Comparison of ENCODE assay signal across 11 mouse cellular contexts in genomic region chr2:31124694-31125093, GRCm38 (mm10). TPM values are rescaled to one million over a fixed set of nuclear protein-coding genes. Genes with fewer than 3 reads are reported as not detected.
DNase-seq lines count a peak whose midpoint lies in the region; ATAC-seq and TF ChIP-seq lines count a peak whose summit lies in the region.
"Had no signal": no experiment of that assay in that cellular context is flagged by ENCODE, and none has a peak within 500 bp of the region (broad histone marks: within the 10 kb centered on the region; RNA-seq: fewer than 3 reads in every experiment).

No protein-coding gene starts in this region.

- H3K4me2 ChIP-seq in heart, embryonic 13.5 days, result no peak overlapping the region
- H3K4me2 ChIP-seq in lung, postnatal 0 days (replicated peaks; ENCODE audit: low read depth, low read length), result no peak overlapping the region
- no peak overlapping the region for H3K4me2 ChIP-seq in heart, embryonic 16.5 days (ENCODE audit: low read depth, low read length)
- no peak overlapping the region for H3K4me2 ChIP-seq in stomach, embryonic 14.5 days (replicated peaks; ENCODE audit: low read depth, low read length)
- H3K4me2 ChIP-seq: embryonic facial prominence, embryonic 12.5 days had no signal

- H3K4me3 ChIP-seq in heart, embryonic 13.5 days, result no peak overlapping the region
- H3K4me3 ChIP-seq in lung, postnatal 0 days (ENCODE audit: low read depth, low read length), result no peak overlapping the region
- H3K4me3 ChIP-seq in heart, embryonic 16.5 days (ENCODE audit: low read length), result no peak overlapping the region
- H3K4me3 ChIP-seq in stomach, embryonic 14.5 days (ENCODE audit: low read depth, low read length), result no peak overlapping the region
- H3K4me3 ChIP-seq: embryonic facial prominence, embryonic 12.5 days had no signal

- no peaks in the 10 kb centered on the region for H3K36me3 ChIP-seq in heart, embryonic 13.5 days
- H3K36me3 ChIP-seq in lung, postnatal 0 days (ENCODE audit: insufficient read depth, low read length), result no peaks in the 10 kb centered on the region
- no peaks in the 10 kb centered on the region for H3K36me3 ChIP-seq in heart, embryonic 16.5 days (ENCODE audit: control insufficient read depth, insufficient read depth)
- H3K36me3 ChIP-seq in stomach, embryonic 14.5 days (ENCODE audit: control insufficient read depth, insufficient read depth, low read length), result no peaks in the 10 kb centered on the region
- H3K36me3 ChIP-seq: embryonic facial prominence, embryonic 12.5 days had no signal

- ATAC-seq in heart, embryonic 13.5 days (ENCODE audit: extremely low read depth, insufficient number of reproducible peaks, low FRiP score, low TSS enrichment), result no peak
- peak; percentile 55 for ATAC-seq in lung, postnatal 0 days
- ATAC-seq in heart, embryonic 16.5 days (replicated peaks; ENCODE audit: extremely low read depth, insufficient read depth, low FRiP score), result peak; percentile 49; the same call in 1 of the 2 replicates
- ATAC-seq in stomach, embryonic 14.5 days (ENCODE audit: insufficient number of reproducible peaks, insufficient read depth, low FRiP score, low read depth), result no peak

- intact Hi-C loops in heart, postnatal 36 days (cut with DNase I), result no loop called here

- DNase-seq in heart, postnatal 36 days, result no peak
- DNase-seq in lung, postnatal 0 days (ENCODE audit: low spot score), result peak; percentile 43
- DNase-seq in lung, postnatal 14 days, result no peak
- DNase-seq in ovary, postnatal 10 days (ENCODE audit: low spot score), result no peak
- no peak for DNase-seq in adrenal gland, adult 2 months
- DNase-seq: cerebellum, adult 9-10 months; kidney, adult 9 months had no signal

- H3K4me1 ChIP-seq in heart, embryonic 13.5 days, result peaks cover 75% of the 10 kb centered on the region
- peaks cover 14% of the 10 kb centered on the region; the same call in 1 of the 2 replicates for H3K4me1 ChIP-seq in lung, postnatal 0 days (ENCODE audit: insufficient read depth, low read depth, low read length)
- H3K4me1 ChIP-seq in heart, embryonic 16.5 days (ENCODE audit: control insufficient read depth, insufficient read depth, low read length), result peaks cover 41% of the 10 kb centered on the region
- H3K4me1 ChIP-seq in stomach, embryonic 14.5 days (ENCODE audit: control insufficient read depth, insufficient read depth, low read length), result peaks cover 17% of the 10 kb centered on the region

- H3K9me3 ChIP-seq in heart, embryonic 13.5 days, result no peaks in the 10 kb centered on the region
- no peaks in the 10 kb centered on the region for H3K9me3 ChIP-seq in lung, postnatal 0 days (ENCODE audit: low read length)
- no peaks in the 10 kb centered on the region for H3K9me3 ChIP-seq in heart, embryonic 16.5 days (replicated peaks; ENCODE audit: control insufficient read depth, low read length)
- no peaks in the 10 kb centered on the region for H3K9me3 ChIP-seq in stomach, embryonic 14.5 days (ENCODE audit: control insufficient read depth, low read depth, low read length)
- H3K9me3 ChIP-seq: embryonic facial prominence, embryonic 12.5 days had no signal

- H3K27ac ChIP-seq in heart, embryonic 13.5 days (replicated peaks), result peak overlapping the region; percentile 80
- H3K27ac ChIP-seq in lung, postnatal 0 days (ENCODE audit: low read length), result peak overlapping the region; percentile 44; the same call in 1 of the 2 replicates
- H3K27ac ChIP-seq in heart, embryonic 16.5 days (ENCODE audit: low read length), result peak overlapping the region; percentile 84
- H3K27ac ChIP-seq in stomach, embryonic 14.5 days (ENCODE audit: low read length), result peak overlapping the region; percentile 7; the same call in 1 of the 2 replicates
- H3K27ac ChIP-seq: embryonic facial prominence, embryonic 12.5 days had no signal

- TF ChIP-seq CTCF in lung, postnatal 0 days (IDR thresholded peaks at IDR 0.05), result no peak

- no peaks in the 10 kb centered on the region for H3K27me3 ChIP-seq in heart, embryonic 13.5 days (replicated peaks)
- H3K27me3 ChIP-seq in lung, postnatal 0 days (replicated peaks; ENCODE audit: insufficient read depth, low read length), result no peaks in the 10 kb centered on the region
- no peaks in the 10 kb centered on the region for H3K27me3 ChIP-seq in heart, embryonic 16.5 days (ENCODE audit: control insufficient read depth, insufficient read depth, low read length)
- H3K27me3 ChIP-seq in stomach, embryonic 14.5 days (ENCODE audit: control insufficient read depth, insufficient read depth, low read length), result no peaks in the 10 kb centered on the region
- H3K27me3 ChIP-seq: embryonic facial prominence, embryonic 12.5 days had no signal

- H3K9ac ChIP-seq in heart, embryonic 13.5 days, result peak overlapping the region; percentile 48; the same call in 1 of the 2 replicates
- H3K9ac ChIP-seq in lung, postnatal 0 days (replicated peaks; ENCODE audit: low read depth), result no peak overlapping the region
- H3K9ac ChIP-seq in heart, embryonic 16.5 days (ENCODE audit: low read length), result no peak overlapping the region; the same call in 1 of the 2 replicates
- H3K9ac ChIP-seq in stomach, embryonic 14.5 days (replicated peaks; ENCODE audit: low read depth, low read length), result no peak overlapping the region
- H3K9ac ChIP-seq: embryonic facial prominence, embryonic 12.5 days had no signal

- WGBS in heart, embryonic 13.5 days, result 39% methylated on average over 2 of the region's 2 CpGs
- WGBS in lung, postnatal 0 days, result 19% methylated on average over 2 of the region's 2 CpGs
- 39% methylated on average over 2 of the region's 2 CpGs for WGBS in heart, embryonic 16.5 days
- 38% methylated on average over 2 of the region's 2 CpGs for WGBS in stomach, embryonic 14.5 days

- 0 out of 2 replicates have a peak, but pooled peaks have one; percentile 18 for TF ChIP-seq EP300 in lung, postnatal 0 days (IDR thresholded peaks at IDR 0.05)

RNA-seq across cellular contexts. Expression of gene Fnbp1, which starts 17.1 kb away (rescaled TPM):
- polyA plus RNA-seq in heart, embryonic 13.5 days (2015; fragmentation: Nextera tagmentation; extraction: Ambion mirVana), result 17.6 and 18.7 TPM in 2 replicates
- total RNA-seq in heart, postnatal 36 days (2021), result 10 to 100 TPM; 51.7 to 57.9 TPM
- polyA plus RNA-seq in lung, postnatal 0 days (2015; fragmentation: Nextera tagmentation; extraction: Ambion mirVana), result 7.2 and 10.0 TPM in 2 replicates
- polyA plus RNA-seq in heart, embryonic 16.5 days (2015; fragmentation: Nextera tagmentation; extraction: Ambion mirVana), result 20.3 and 23.7 TPM in 2 replicates
- 36.5 and 39.2 TPM in 2 replicates for polyA plus RNA-seq in stomach, embryonic 14.5 days (2014; fragmentation: Nextera tagmentation; extraction: Ambion mirVana)
- 10 to 100 TPM; 59.7 to 73.4 TPM for total RNA-seq in adrenal gland, adult 2 months (2021)
- 34.3 and 35.6 TPM in 2 replicates for polyA plus RNA-seq in adrenal gland, adult 2 months (2012; rRNA removed)

RNA-seq across cellular contexts. Expression of gene Gpr107, which starts 27.4 kb away (rescaled TPM):
- polyA plus RNA-seq in heart, embryonic 13.5 days (2015; fragmentation: Nextera tagmentation; extraction: Ambion mirVana), result 29.7 and 34.8 TPM in 2 replicates
- total RNA-seq in heart, postnatal 36 days (2021), result 10 to 100 TPM; 30.3 to 38.7 TPM
- 26.2 TPM in 2 replicates for polyA plus RNA-seq in lung, postnatal 0 days (2015; fragmentation: Nextera tagmentation; extraction: Ambion mirVana)
- 29.9 and 31.6 TPM in 2 replicates for polyA plus RNA-seq in heart, embryonic 16.5 days (2015; fragmentation: Nextera tagmentation; extraction: Ambion mirVana)
- polyA plus RNA-seq in stomach, embryonic 14.5 days (2014; fragmentation: Nextera tagmentation; extraction: Ambion mirVana), result 33.5 and 39.8 TPM in 2 replicates
- total RNA-seq in adrenal gland, adult 2 months (2021), result 10 to 100 TPM; 54.9 to 55.8 TPM
- 18.2 and 21.7 TPM in 2 replicates for polyA plus RNA-seq in adrenal gland, adult 2 months (2012; rRNA removed)

Comparison
In these comparisons a context has a peak if more than half of its experiments do, and no peak if none do; other contexts are left out.
1. ATAC-seq: peak in lung, postnatal 0 days (single experiment) and heart, embryonic 16.5 days (single experiment); none in heart, embryonic 13.5 days (single experiment) and stomach, embryonic 14.5 days (single experiment).
2. H3K27ac ChIP-seq: peak in every context shown above with its lines; median percentile 84 in heart, embryonic 16.5 days; 80 in heart, embryonic 13.5 days; 44 in lung, postnatal 0 days; 7 in stomach, embryonic 14.5 days.